Mouse (Mus musculus) intestine, postnatal 0 days (tissue): ENCODE results near the gene Pitpnc1. TPM values are rescaled to one million over a fixed set of nuclear protein-coding genes. Genes with fewer than 3 reads are reported as not detected.

Source experiments
- ATAC-seq: fragments of 200-750 bp; cut with Nextera tagmentation; 2 replicates; pipeline ENCODE4 v1.8.0; 2017; ENCODE audit warnings: mild to moderate bottlenecking, moderate TSS enrichment, moderate library complexity
- H3K27ac ChIP-seq: fragments of 300-500 bp; sonication (generic); 2 replicates; pipeline ENCODE4 v1.5.1; 2014; ENCODE audit warnings: mild to moderate bottlenecking, low read depth, low read length, moderate library complexity
- H3K27me3 ChIP-seq: fragments of 300-500 bp; sonication (generic); replicated peaks from 2 replicates; pipeline ENCODE4 v1.6.1; 2014; ENCODE audit warnings: low read length, mixed read lengths; ENCODE audit not compliant: control insufficient read depth, insufficient read depth
- H3K36me3 ChIP-seq: fragments of 300-500 bp; sonication (generic); 2 replicates; pipeline ENCODE4 v1.6.1; 2014; ENCODE audit warnings: mild to moderate bottlenecking, moderate library complexity; ENCODE audit not compliant: control insufficient read depth, insufficient read depth
- H3K4me1 ChIP-seq: fragments of 300-500 bp; sonication (generic); replicated peaks from 2 replicates; pipeline ENCODE4 v1.6.1; 2014; ENCODE audit warnings: antibody characterized with exemption, low read length, mixed read lengths; ENCODE audit not compliant: control insufficient read depth, insufficient read depth
- H3K4me2 ChIP-seq: fragments of 300-500 bp; sonication (generic); replicated peaks from 2 replicates; pipeline ENCODE4 v1.6.1; 2014; ENCODE audit warnings: low read depth, mild to moderate bottlenecking, moderate library complexity
- H3K4me3 ChIP-seq: fragments of 300-500 bp; sonication (generic); 2 replicates; pipeline ENCODE4 v1.5.1; 2014; ENCODE audit warnings: low read depth, low read length
- H3K9ac ChIP-seq: fragments of 300-500 bp; sonication (generic); 2 replicates; pipeline ENCODE4 v1.6.1; 2014; ENCODE audit warnings: mild to moderate bottlenecking, low read depth, low read length
- H3K9me3 ChIP-seq: fragments of 300-500 bp; sonication (generic); 2 replicates; pipeline ENCODE4 v1.6.1; 2016; ENCODE audit warnings: mixed run types; ENCODE audit not compliant: control insufficient read depth
- CTCF ChIP-seq: sonication (generic); IDR thresholded peaks from 2 replicates; pipeline ENCODE4 v1.5.1; 2016; ENCODE audit warnings: low read depth, mild to moderate bottlenecking, control low read depth, antibody characterized with exemption, moderate library complexity
- WGBS: fragments of 180-500 bp; shearing (Covaris S2); extraction: QIAGEN DNeasy Blood & Tissue Kit; methylation state at CpG from one replicate; pipeline ENCODE4 v1.1.7; 2014; 5-methylcytosine and 5-hydroxymethylcytosine counted together
- polyA plus RNA-seq: library from polyadenylated mRNA; unstranded; fragments of >200 nt; fragmentation: Nextera tagmentation; extraction: Ambion mirVana; gene quantifications from 2 replicates; pipeline ENCODE4 v1.2.1, GENCODE M21; 2015

Gene Pitpnc1
- polyA plus RNA-seq, 1 experiment from 2014 or later = 4.4 TPM

- no peak overlapping the region for H3K27ac ChIP-seq
- no peak for TF ChIP-seq CTCF
- no peak overlapping the region for H3K4me2 ChIP-seq
- no peak overlapping the region for H3K9ac ChIP-seq
- H3K4me1 ChIP-seq = no peaks in the 10 kb centered on the region
- no peaks in the 10 kb centered on the region for H3K27me3 ChIP-seq
- 77% methylated on average over 9 of the region's 9 CpGs for WGBS
- ATAC-seq = no peak
- no peak overlapping the region for H3K4me3 ChIP-seq
- no peaks in the 10 kb centered on the region for H3K9me3 ChIP-seq
- no peaks in the 10 kb centered on the region for H3K36me3 ChIP-seq
Observed at GRCm38 (mm10) chr11:107407698-107408097, 62.8 kb downstream of the Pitpnc1 start.

GRCm38 (mm10) chr11:107405606-107406333, 64.7 kb downstream of the Pitpnc1 start:
- Histone ChIP-seq H3K4me1 (no peaks in the 10 kb centered on the region), H3K9ac (no peak overlapping the region), H3K27me3 (no peaks in the 10 kb centered on the region), H3K27ac (no peak overlapping the region), H3K4me3 (no peak overlapping the region), H3K36me3 (no peaks in the 10 kb centered on the region), H3K4me2 (no peak overlapping the region), H3K9me3 (no peaks in the 10 kb centered on the region)
- ATAC-seq = no peak
- TF ChIP-seq CTCF = no peak
- WGBS = 94% methylated on average over 11 of the region's 11 CpGs

GRCm38 (mm10) chr11:107403309-107403708, 67.2 kb downstream of the Pitpnc1 start:
- no peaks in the 10 kb centered on the region for H3K4me1 ChIP-seq
- no peaks in the 10 kb centered on the region for H3K9me3 ChIP-seq
- no peak overlapping the region for H3K4me2 ChIP-seq
- H3K36me3 ChIP-seq = no peaks in the 10 kb centered on the region
- H3K27me3 ChIP-seq = no peaks in the 10 kb centered on the region
- H3K4me3 ChIP-seq = no peak overlapping the region
- WGBS = 54% methylated on average over 10 of the region's 10 CpGs
- TF ChIP-seq CTCF = no peak
- ATAC-seq = no peak
- no peak overlapping the region for H3K9ac ChIP-seq
- no peak overlapping the region for H3K27ac ChIP-seq

GRCm38 (mm10) chr11:107401839-107402590, 68.5 kb downstream of the Pitpnc1 start:
- Histone ChIP-seq H3K36me3 (no peaks in the 10 kb centered on the region), H3K9ac (no peak overlapping the region), H3K4me3 (no peak overlapping the region), H3K4me1 (no peaks in the 10 kb centered on the region), H3K4me2 (no peak overlapping the region), H3K27ac (no peak overlapping the region), H3K27me3 (no peaks in the 10 kb centered on the region), H3K9me3 (no peaks in the 10 kb centered on the region)
- 86% methylated on average over 5 of the region's 5 CpGs for WGBS
- ATAC-seq = no peak
- TF ChIP-seq CTCF = peak; percentile 30; the same call in 1 of the 2 replicates

- WGBS = 69% methylated on average over 7 of the region's 7 CpGs
- Histone ChIP-seq H3K4me2 (no peak overlapping the region), H3K9me3 (no peaks in the 10 kb centered on the region), H3K36me3 (no peaks in the 10 kb centered on the region), H3K4me3 (no peak overlapping the region), H3K9ac (no peak overlapping the region), H3K4me1 (no peaks in the 10 kb centered on the region), H3K27me3 (no peaks in the 10 kb centered on the region), H3K27ac (no peak overlapping the region)
- ATAC-seq = no peak
- no peak for TF ChIP-seq CTCF
Observed at GRCm38 (mm10) chr11:107400826-107401225, 69.7 kb downstream of the Pitpnc1 start.

- 70% methylated on average over 10 of the region's 10 CpGs for WGBS
- no peaks in the 10 kb centered on the region for H3K9me3 ChIP-seq
- H3K4me1 ChIP-seq = no peaks in the 10 kb centered on the region
- TF ChIP-seq CTCF = no peak
- H3K4me2 ChIP-seq = no peak overlapping the region
- H3K4me3 ChIP-seq = no peak overlapping the region
- H3K9ac ChIP-seq = no peak overlapping the region
- no peak overlapping the region for H3K27ac ChIP-seq
- no peak for ATAC-seq
- no peaks in the 10 kb centered on the region for H3K36me3 ChIP-seq
- no peaks in the 10 kb centered on the region for H3K27me3 ChIP-seq
Observed at GRCm38 (mm10) chr11:107400005-107400404, 70.5 kb downstream of the Pitpnc1 start.
